Mouse (Mus musculus): ENCODE measurements at regions not wholly inside any gene's neighbourhood (a gene's known extent, or its start where the extent isn't known, plus 50 kb on each side); places are given as distances from the start of the nearest gene placed in this dataset.

GRCm38 (mm10) chr6:35458250-35458649 lies 81.4 kb downstream of the Mtpn start:
- TF ChIP-seq EP300 (IDR thresholded peaks at IDR 0.05; ENCODE audit: low read depth): no peak
- ATAC-seq (no peak), DNase-seq (no peak)
- H3K36me3 ChIP-seq (replicated peaks; ENCODE audit: insufficient read depth, low read length): no peaks in the 10 kb centered on the region
- no peak overlapping the region for H3K9ac ChIP-seq (replicated peaks)
- no peak overlapping the region for H3K4me2 ChIP-seq (ENCODE audit: low read depth, low read length)
- no peaks in the 10 kb centered on the region for H3K27me3 ChIP-seq (ENCODE audit: insufficient read depth, low read length)
- no peak overlapping the region for H3K4me3 ChIP-seq (ENCODE audit: low read depth, low read length)
- H3K27ac ChIP-seq (ENCODE audit: low read depth): no peak overlapping the region
- no peaks in the 10 kb centered on the region for H3K4me1 ChIP-seq (ENCODE audit: insufficient read depth)
- WGBS (ENCODE audit: insufficient replicate concordance): 82% methylated on average over 2 of the region's 2 CpGs
- 0 out of 2 replicates have a peak, but pooled peaks cover 3% of the 10 kb centered on the region for H3K9me3 ChIP-seq (ENCODE audit: low read length)

- 82% methylated on average over 1 of the region's 1 CpGs for WGBS (ENCODE audit: insufficient replicate concordance)
- ATAC-seq (no peak), DNase-seq (no peak)
- H3K27ac ChIP-seq (ENCODE audit: low read depth): no peak overlapping the region
- TF ChIP-seq EP300 (IDR thresholded peaks at IDR 0.05; ENCODE audit: low read depth): no peak
- no peak for TF ChIP-seq CTCF (IDR thresholded peaks at IDR 0.05; ENCODE audit: low read depth)
- no peaks in the 10 kb centered on the region for H3K36me3 ChIP-seq (replicated peaks; ENCODE audit: insufficient read depth, low read length)
- H3K4me3 ChIP-seq (ENCODE audit: low read depth, low read length): no peak overlapping the region
- H3K9ac ChIP-seq (replicated peaks): no peak overlapping the region
- no peaks in the 10 kb centered on the region for H3K4me1 ChIP-seq (ENCODE audit: insufficient read depth)
- no peak overlapping the region for H3K4me2 ChIP-seq (ENCODE audit: low read depth, low read length)
- no peaks in the 10 kb centered on the region for H3K27me3 ChIP-seq (ENCODE audit: insufficient read depth, low read length)
- 0 out of 2 replicates have a peak, but pooled peaks cover 2% of the 10 kb centered on the region for H3K9me3 ChIP-seq (ENCODE audit: low read length)
These were observed 94.7 kb downstream of the Mtpn start for GRCm38 (mm10) chr6:35445007-35445406.

- Histone ChIP-seq H3K9ac (replicated peaks) (no peak overlapping the region), H3K4me2 (ENCODE audit: low read depth, low read length) (no peak overlapping the region), H3K27ac (ENCODE audit: low read depth) (no peak overlapping the region), H3K9me3 (ENCODE audit: low read length) (no peaks in the 10 kb centered on the region), H3K4me1 (ENCODE audit: insufficient read depth) (no peaks in the 10 kb centered on the region), H3K27me3 (ENCODE audit: insufficient read depth, low read length) (no peaks in the 10 kb centered on the region), H3K4me3 (ENCODE audit: low read depth, low read length) (no peak overlapping the region), H3K36me3 (replicated peaks; ENCODE audit: insufficient read depth, low read length) (no peaks in the 10 kb centered on the region)
- DNase-seq: no peak
- WGBS (ENCODE audit: insufficient replicate concordance): 67% methylated on average over 3 of the region's 3 CpGs
- no peak for ATAC-seq
- no peak for TF ChIP-seq CTCF (IDR thresholded peaks at IDR 0.05; ENCODE audit: low read depth)
- no peak for TF ChIP-seq EP300 (IDR thresholded peaks at IDR 0.05; ENCODE audit: low read depth)
These were observed 100.4 kb upstream of the Fam180a start for GRCm38 (mm10) chr6:35426301-35426700.

- TF ChIP-seq CTCF (IDR thresholded peaks at IDR 0.05; ENCODE audit: low read depth) (no peak), EP300 (IDR thresholded peaks at IDR 0.05; ENCODE audit: low read depth) (no peak)
- Histone ChIP-seq H3K36me3 (replicated peaks; ENCODE audit: insufficient read depth, low read length) (no peaks in the 10 kb centered on the region), H3K4me1 (ENCODE audit: insufficient read depth) (no peaks in the 10 kb centered on the region), H3K27ac (ENCODE audit: low read depth) (no peak overlapping the region), H3K9ac (replicated peaks) (no peak overlapping the region), H3K4me3 (ENCODE audit: low read depth, low read length) (no peak overlapping the region), H3K9me3 (ENCODE audit: low read length) (no peaks in the 10 kb centered on the region), H3K27me3 (ENCODE audit: insufficient read depth, low read length) (no peaks in the 10 kb centered on the region), H3K4me2 (ENCODE audit: low read depth, low read length) (no peak overlapping the region)
- no peak for DNase-seq
- ATAC-seq: no peak
- 64% methylated on average over 2 of the region's 2 CpGs for WGBS (ENCODE audit: insufficient replicate concordance)
These were observed 98.6 kb upstream of the Fam180a start for GRCm38 (mm10) chr6:35424521-35424920.

- WGBS (ENCODE audit: insufficient replicate concordance): 66% methylated on average over 7 of the region's 7 CpGs
- Histone ChIP-seq H3K4me1 (ENCODE audit: insufficient read depth) (no peaks in the 10 kb centered on the region), H3K9me3 (ENCODE audit: low read length) (no peaks in the 10 kb centered on the region), H3K27me3 (ENCODE audit: insufficient read depth, low read length) (no peaks in the 10 kb centered on the region), H3K9ac (replicated peaks) (no peak overlapping the region), H3K4me3 (ENCODE audit: low read depth, low read length) (no peak overlapping the region), H3K36me3 (replicated peaks; ENCODE audit: insufficient read depth, low read length) (no peaks in the 10 kb centered on the region), H3K4me2 (ENCODE audit: low read depth, low read length) (no peak overlapping the region), H3K27ac (ENCODE audit: low read depth) (no peak overlapping the region)
- ATAC-seq: peak; percentile 36
- no peak for DNase-seq
- TF ChIP-seq CTCF (IDR thresholded peaks at IDR 0.05; ENCODE audit: low read depth) (no peak), EP300 (IDR thresholded peaks at IDR 0.05; ENCODE audit: low read depth) (no peak)
These were observed 95.0 kb upstream of the Fam180a start for GRCm38 (mm10) chr6:35420924-35421323.

- ATAC-seq: no peak
- DNase-seq: no peak
- H3K9ac ChIP-seq (replicated peaks): no peak overlapping the region
- H3K27ac ChIP-seq (ENCODE audit: low read depth): no peak overlapping the region
- no peaks in the 10 kb centered on the region for H3K36me3 ChIP-seq (replicated peaks; ENCODE audit: insufficient read depth, low read length)
- H3K27me3 ChIP-seq (ENCODE audit: insufficient read depth, low read length): no peaks in the 10 kb centered on the region
- H3K9me3 ChIP-seq (ENCODE audit: low read length): no peaks in the 10 kb centered on the region
- TF ChIP-seq EP300 (IDR thresholded peaks at IDR 0.05; ENCODE audit: low read depth): no peak
- TF ChIP-seq CTCF (IDR thresholded peaks at IDR 0.05; ENCODE audit: low read depth): no peak
- no peak overlapping the region for H3K4me3 ChIP-seq (ENCODE audit: low read depth, low read length)
- 66% methylated on average over 9 of the region's 9 CpGs for WGBS (ENCODE audit: insufficient replicate concordance)
- H3K4me1 ChIP-seq (ENCODE audit: insufficient read depth): no peaks in the 10 kb centered on the region
- H3K4me2 ChIP-seq (ENCODE audit: low read depth, low read length): no peak overlapping the region
These were observed 79.1 kb upstream of the Fam180a start for GRCm38 (mm10) chr6:35405044-35405443.

GRCm38 (mm10) chr6:35403341-35403910 lies 77.5 kb upstream of the Fam180a start:
- WGBS (ENCODE audit: insufficient replicate concordance): 63% methylated on average over 5 of the region's 5 CpGs
- Histone ChIP-seq H3K9me3 (ENCODE audit: low read length) (no peaks in the 10 kb centered on the region), H3K27me3 (ENCODE audit: insufficient read depth, low read length) (no peaks in the 10 kb centered on the region), H3K4me2 (ENCODE audit: low read depth, low read length) (no peak overlapping the region), H3K4me3 (ENCODE audit: low read depth, low read length) (no peak overlapping the region), H3K27ac (ENCODE audit: low read depth) (no peak overlapping the region), H3K36me3 (replicated peaks; ENCODE audit: insufficient read depth, low read length) (no peaks in the 10 kb centered on the region), H3K4me1 (ENCODE audit: insufficient read depth) (no peaks in the 10 kb centered on the region), H3K9ac (replicated peaks) (no peak overlapping the region)
- DNase-seq (no peak), ATAC-seq (no peak)
- TF ChIP-seq EP300 (IDR thresholded peaks at IDR 0.05; ENCODE audit: low read depth) (no peak), CTCF (IDR thresholded peaks at IDR 0.05; ENCODE audit: low read depth) (no peak)

Measured in liver, postnatal 0 days (tissue).